Mouse (Mus musculus) heart, postnatal 0 days (tissue): ENCODE data around the gene Tle6. TPM values are rescaled to one million over a fixed set of nuclear protein-coding genes. Genes with fewer than 3 reads are reported as not detected.

Experiments
- ATAC-seq: fragments of 200-750 bp; cut with Nextera tagmentation; 2 replicates; pipeline ENCODE4 v1.8.0; 2017; ENCODE audit warnings: low read depth, moderate number of reproducible peaks, moderate library complexity; ENCODE audit not compliant: insufficient read depth
- DNase-seq: peaks from one replicate; pipeline ENCODE4 v3.0.0-alpha.2; 2016; ENCODE audit warnings: low spot score
- H3K27ac ChIP-seq: fragments of 300-500 bp; sonication (generic); 2 replicates; pipeline ENCODE4 v1.5.1; 2014; ENCODE audit warnings: low read depth, mild to moderate bottlenecking
- H3K27me3 ChIP-seq: fragments of 300-500 bp; sonication (generic); 2 replicates; pipeline ENCODE4 v1.6.1; 2014; ENCODE audit warnings: low read length, mixed read lengths; ENCODE audit not compliant: control insufficient read depth, insufficient read depth
- H3K36me3 ChIP-seq: fragments of 300-500 bp; sonication (generic); replicated peaks from 2 replicates; pipeline ENCODE4 v1.6.1; 2014; ENCODE audit warnings: low read length, mixed read lengths; ENCODE audit not compliant: control insufficient read depth, insufficient read depth
- H3K4me1 ChIP-seq: fragments of 300-500 bp; sonication (generic); 2 replicates; pipeline ENCODE4 v1.6.1; 2014; ENCODE audit warnings: antibody characterized with exemption; ENCODE audit not compliant: control insufficient read depth, insufficient read depth
- H3K4me2 ChIP-seq: fragments of 300-500 bp; sonication (generic); 2 replicates; pipeline ENCODE4 v1.6.1; 2014; ENCODE audit warnings: low read depth, mild to moderate bottlenecking, low read length, moderate library complexity
- H3K4me3 ChIP-seq: fragments of 300-500 bp; sonication (generic); 2 replicates; pipeline ENCODE4 v1.5.1; 2014; ENCODE audit warnings: low read depth, low read length
- H3K9ac ChIP-seq: fragments of 300-500 bp; sonication (generic); replicated peaks from 2 replicates; pipeline ENCODE4 v1.6.1; 2014; ENCODE audit warnings: low read depth, low read length, mixed read lengths
- H3K9me3 ChIP-seq: fragments of 300-500 bp; sonication (generic); replicated peaks from 2 replicates; pipeline ENCODE4 v1.6.1; 2016; ENCODE audit warnings: low read length; ENCODE audit not compliant: control insufficient read depth
- CTCF ChIP-seq: IDR thresholded peaks from 2 replicates; pipeline ENCODE4 v1.5.1; 2016; ENCODE audit warnings: antibody characterized with exemption, control low read depth, low read depth
- EP300 ChIP-seq: IDR thresholded peaks from 2 replicates; pipeline ENCODE4 v1.6.1; 2016; ENCODE audit warnings: antibody characterized with exemption, low read depth
- WGBS: fragments of 180-500 bp; shearing (Covaris S2); extraction: QIAGEN DNeasy Blood & Tissue Kit; methylation state at CpG from one replicate; pipeline ENCODE4 v1.1.7; 2014; 5-methylcytosine and 5-hydroxymethylcytosine counted together
- polyA plus RNA-seq: library from polyadenylated mRNA; unstranded; fragments of >200 nt; fragmentation: Nextera tagmentation; extraction: Ambion mirVana; gene quantifications from 2 replicates; pipeline ENCODE4 v1.2.1, GENCODE M21; 2015
- total RNA-seq: library from RNA; depleted of rRNA; stranded (reverse); fragments of >200 nt; gene quantifications from 2 replicates; pipeline ENCODE4 v1.2.3, GENCODE M21; 2014; ENCODE audit warnings: low replicate concordance

Tle6 gene
- total and polyA plus RNA-seq, 2 experiments from 2014 or later: 18.6 to 19.3 TPM

- Histone ChIP-seq H3K4me1 (peaks cover 36% of the 10 kb centered on the region), H3K9ac (no peak overlapping the region), H3K36me3 (no peaks in the 10 kb centered on the region), H3K4me2 (no peak overlapping the region), H3K9me3 (no peaks in the 10 kb centered on the region), H3K27me3 (0 out of 2 replicates have a peak, but pooled peaks cover 8% of the 10 kb centered on the region), H3K4me3 (no peak overlapping the region), H3K27ac (no peak overlapping the region)
- ATAC-seq: no peak
- 53% methylated on average over 5 of the region's 5 CpGs for WGBS
- DNase-seq: no peak
- TF ChIP-seq EP300 (no peak), CTCF (no peak)
Observed at GRCm38 (mm10) chr10:81595599-81595998, 5.3 kb downstream of the Tle6 start.

- ATAC-seq (no peak), DNase-seq (no peak)
- Histone ChIP-seq H3K9me3 (no peaks in the 10 kb centered on the region), H3K4me1 (peaks cover 29% of the 10 kb centered on the region), H3K27me3 (0 out of 2 replicates have a peak, but pooled peaks cover 8% of the 10 kb centered on the region), H3K27ac (no peak overlapping the region), H3K36me3 (no peaks in the 10 kb centered on the region), H3K4me2 (no peak overlapping the region), H3K9ac (no peak overlapping the region), H3K4me3 (no peak overlapping the region)
- WGBS: 68% methylated on average over 18 of the region's 18 CpGs
- TF ChIP-seq EP300: no peak
- no peak for TF ChIP-seq CTCF
Observed at GRCm38 (mm10) chr10:81593935-81594334, 6.9 kb downstream of the Tle6 start.

- Histone ChIP-seq H3K9me3 (no peaks in the 10 kb centered on the region), H3K27me3 (0 out of 2 replicates have a peak, but pooled peaks cover 8% of the 10 kb centered on the region), H3K4me2 (no peak overlapping the region), H3K9ac (no peak overlapping the region), H3K27ac (no peak overlapping the region), H3K4me3 (no peak overlapping the region), H3K4me1 (peaks cover 29% of the 10 kb centered on the region), H3K36me3 (peaks cover 6% of the 10 kb centered on the region; the same call in 1 of the 2 replicates)
- ATAC-seq (no peak), DNase-seq (no peak)
- TF ChIP-seq CTCF (no peak), EP300 (no peak)
- WGBS: 60% methylated on average over 4 of the region's 4 CpGs
Observed at GRCm38 (mm10) chr10:81593223-81593622, 7.7 kb downstream of the Tle6 start.

GRCm38 (mm10) chr10:81592631-81593030 is 8.2 kb downstream of the Tle6 start:
- Histone ChIP-seq H3K27ac (no peak overlapping the region), H3K4me1 (peaks cover 23% of the 10 kb centered on the region), H3K9ac (no peak overlapping the region), H3K36me3 (peaks cover 12% of the 10 kb centered on the region), H3K9me3 (no peaks in the 10 kb centered on the region), H3K27me3 (0 out of 2 replicates have a peak, but pooled peaks cover 8% of the 10 kb centered on the region), H3K4me2 (no peak overlapping the region), H3K4me3 (no peak overlapping the region)
- WGBS: 79% methylated on average over 7 of the region's 7 CpGs
- ATAC-seq (no peak), DNase-seq (no peak)
- no peak for TF ChIP-seq EP300
- no peak for TF ChIP-seq CTCF

GRCm38 (mm10) chr10:81591846-81592245 is 9.0 kb downstream of the Tle6 start:
- peaks cover 13% of the 10 kb centered on the region for H3K36me3 ChIP-seq
- no peak overlapping the region for H3K9ac ChIP-seq
- H3K4me2 ChIP-seq: no peak overlapping the region
- H3K4me3 ChIP-seq: no peak overlapping the region
- H3K27me3 ChIP-seq: 0 out of 2 replicates have a peak, but pooled peaks cover 8% of the 10 kb centered on the region
- no peaks in the 10 kb centered on the region for H3K9me3 ChIP-seq
- no peak for ATAC-seq
- no peak for TF ChIP-seq EP300
- H3K4me1 ChIP-seq: peaks cover 15% of the 10 kb centered on the region
- WGBS: 48% methylated on average over 9 of the region's 9 CpGs
- no peak for DNase-seq
- H3K27ac ChIP-seq: no peak overlapping the region

- no peak overlapping the region for H3K4me3 ChIP-seq
- peaks cover 22% of the 10 kb centered on the region for H3K36me3 ChIP-seq
- no peaks in the 10 kb centered on the region for H3K27me3 ChIP-seq
- H3K4me1 ChIP-seq: no peaks in the 10 kb centered on the region
- DNase-seq: no peak
- ATAC-seq: no peak
- no peak overlapping the region for H3K27ac ChIP-seq
- TF ChIP-seq EP300: no peak
- TF ChIP-seq CTCF: no peak
- H3K9me3 ChIP-seq: no peaks in the 10 kb centered on the region
- no peak overlapping the region for H3K9ac ChIP-seq
- H3K4me2 ChIP-seq: no peak overlapping the region
- WGBS: 75% methylated on average over 7 of the region's 7 CpGs
Observed at GRCm38 (mm10) chr10:81588739-81589138, 12.1 kb downstream of the Tle6 start.
